Mouse (Mus musculus) B cell, adult 2 months (primary cell): ENCODE results near the gene Rhox8.
"Not testable (repeated sequence)": the region's sequence is repeated elsewhere in the genome, so short reads cannot be mapped to it uniquely, and the experiment has no call there.

Experiments used
- DNase-seq, 2 experiments: peaks; one replicate each; pipeline ENCODE4 v3.0.0; 2022

Gene Rhox8

GRCm38 (mm10) chrX:37878844-37879243 is at the start of gene Rhox8:
Rhox8 (minus strand) TSS chrX:37878944.
- DNase-seq = no peak

GRCm38 (mm10) chrX:37916311-37916710 is 37.6 kb upstream of the Rhox8 start:
- DNase-seq = no peak

- no peak for DNase-seq
Measured at GRCm38 (mm10) chrX:37908581-37908980, 29.8 kb upstream of the Rhox8 start.

- DNase-seq = no peak
Measured at GRCm38 (mm10) chrX:37903727-37904126, 25.0 kb upstream of the Rhox8 start.

- DNase-seq = not testable (repeated sequence)
Measured at GRCm38 (mm10) chrX:37901670-37902069, 22.9 kb upstream of the Rhox8 start, which contains the start of gene Rhox9. Rhox9 (minus strand) TSS chrX:37901770.

GRCm38 (mm10) chrX:37897132-37897531 is 18.4 kb upstream of the Rhox8 start, which contains the start of gene Rhox7b:
Rhox7b (minus strand) TSS chrX:37897232.
- DNase-seq = not testable (repeated sequence)

- no peak for DNase-seq
Measured at GRCm38 (mm10) chrX:37871641-37872040, 7.1 kb downstream of the Rhox8 start.

- not testable (repeated sequence) for DNase-seq
Measured at GRCm38 (mm10) chrX:37831386-37831785, 47.4 kb downstream of the Rhox8 start, which contains the start of gene Rhox7a. Rhox7a (plus strand) TSS chrX:37831686.

- not testable (repeated sequence) for DNase-seq
Measured at GRCm38 (mm10) chrX:37826610-37827009, 52.1 kb downstream of the Rhox8 start, which contains the start of gene Rhox6. Rhox6 (plus strand) TSS chrX:37826910.
